10 mouse cellular contexts compared by ENCODE assay signal in the genomic region with DNA sequence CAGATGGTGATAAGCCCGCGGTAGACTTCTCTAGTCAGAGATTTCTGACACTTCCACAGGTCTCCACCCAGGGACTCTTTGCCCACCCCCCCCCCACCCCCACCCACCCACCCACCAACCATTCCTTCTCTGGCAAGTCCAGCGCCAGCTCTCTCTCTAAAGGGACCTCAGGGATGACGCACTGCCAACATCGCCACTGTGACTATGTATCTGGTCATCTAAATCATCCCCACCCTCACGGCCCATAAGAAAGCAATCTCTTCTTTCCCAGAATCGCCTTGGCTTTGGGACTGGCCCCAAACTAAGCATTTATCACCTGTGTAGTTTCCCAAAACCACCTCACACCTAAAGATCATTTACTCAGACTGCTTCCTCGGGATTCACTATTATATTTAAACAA. TPM values are rescaled to one million over a fixed set of nuclear protein-coding genes. Genes with fewer than 3 reads are reported as not detected.
DNase-seq lines count a peak whose midpoint lies in the region; ATAC-seq and TF ChIP-seq lines count a peak whose summit lies in the region.
"Had no signal": no experiment of that assay in that cellular context is flagged by ENCODE, and none has a peak within 500 bp of the region (broad histone marks: within the 10 kb centered on the region; RNA-seq: fewer than 3 reads in every experiment).

No protein-coding gene starts in this region.

- H3K27ac ChIP-seq in heart, embryonic 13.5 days (replicated peaks), result no peak overlapping the region
- no peak overlapping the region for H3K27ac ChIP-seq in lung, embryonic 16.5 days (ENCODE audit: low read length)
- H3K27ac ChIP-seq in embryonic facial prominence, embryonic 11.5 days (replicated peaks; ENCODE audit: low read depth, low read length), result no peak overlapping the region
- no peak overlapping the region for H3K27ac ChIP-seq in midbrain, embryonic 10.5 days (replicated peaks)

- peak overlapping the region; percentile 25 for H3K4me3 ChIP-seq in heart, embryonic 13.5 days
- no peak overlapping the region for H3K4me3 ChIP-seq in lung, embryonic 16.5 days (ENCODE audit: low read length)
- H3K4me3 ChIP-seq in embryonic facial prominence, embryonic 11.5 days (ENCODE audit: low read depth, low read length), result no peak overlapping the region
- H3K4me3 ChIP-seq in myocyte, result peak overlapping the region; percentile 10
- H3K4me3 ChIP-seq in midbrain, embryonic 10.5 days, result no peak overlapping the region

- peak overlapping the region; percentile 38; the same call in 1 of the 2 replicates for H3K9ac ChIP-seq in heart, embryonic 13.5 days
- no peak overlapping the region for H3K9ac ChIP-seq in lung, embryonic 16.5 days (ENCODE audit: low read length)
- H3K9ac ChIP-seq in embryonic facial prominence, embryonic 11.5 days (replicated peaks; ENCODE audit: low read length), result no peak overlapping the region

- intact Hi-C loops in heart, postnatal 10 days (cut with DNase I), result no loop called here

- H3K27me3 ChIP-seq in heart, embryonic 13.5 days (replicated peaks), result peaks cover 12% of the 10 kb centered on the region; the same call in 1 of the 2 replicates
- H3K27me3 ChIP-seq in lung, embryonic 16.5 days (ENCODE audit: control insufficient read depth, insufficient read depth, low read depth, low read length), result no peaks in the 10 kb centered on the region
- no peaks in the 10 kb centered on the region for H3K27me3 ChIP-seq in embryonic facial prominence, embryonic 11.5 days (ENCODE audit: control insufficient read depth, insufficient read depth, low read length)
- H3K27me3 ChIP-seq in myocyte (ENCODE audit: control insufficient read depth, insufficient read depth, insufficient read length), result no peaks in the 10 kb centered on the region
- H3K27me3 ChIP-seq in midbrain, embryonic 10.5 days (ENCODE audit: low read depth, poor library complexity, severe bottlenecking), result no peaks in the 10 kb centered on the region; the same call in 1 of the 2 replicates

- peaks cover 6% of the 10 kb centered on the region for H3K79me2 ChIP-seq in myocyte (ENCODE audit: control insufficient read depth, insufficient read depth)

- H3K9me3 ChIP-seq in heart, embryonic 13.5 days, result no peaks in the 10 kb centered on the region
- no peaks in the 10 kb centered on the region for H3K9me3 ChIP-seq in lung, embryonic 16.5 days (ENCODE audit: control insufficient read depth, low read length)
- no peaks in the 10 kb centered on the region for H3K9me3 ChIP-seq in embryonic facial prominence, embryonic 11.5 days (replicated peaks; ENCODE audit: control insufficient read depth, low read length)
- H3K9me3 ChIP-seq in midbrain, embryonic 10.5 days (replicated peaks), result no peaks in the 10 kb centered on the region

- no peak overlapping the region for H3ac ChIP-seq in myocyte (ENCODE audit: control insufficient read depth, insufficient read length)

- H3K4me1 ChIP-seq in heart, embryonic 13.5 days, result peaks cover 33% of the 10 kb centered on the region
- peaks cover 11% of the 10 kb centered on the region; the same call in 1 of the 2 replicates for H3K4me1 ChIP-seq in lung, embryonic 16.5 days (replicated peaks; ENCODE audit: control insufficient read depth, insufficient read depth, low read length)
- no peaks in the 10 kb centered on the region for H3K4me1 ChIP-seq in embryonic facial prominence, embryonic 11.5 days (ENCODE audit: control insufficient read depth, insufficient read depth, low read length)
- peaks cover 15% of the 10 kb centered on the region for H3K4me1 ChIP-seq in midbrain, embryonic 10.5 days

- no peak for ATAC-seq in heart, embryonic 13.5 days (ENCODE audit: extremely low read depth, insufficient number of reproducible peaks, low FRiP score, low TSS enrichment)
- ATAC-seq in lung, embryonic 16.5 days (ENCODE audit: low read depth), result no peak
- no peak for ATAC-seq in embryonic facial prominence, embryonic 11.5 days (replicated peaks; ENCODE audit: insufficient number of reproducible peaks, low FRiP score, low TSS enrichment, low read depth)
- ATAC-seq: CD4-positive, CD25-positive, alpha-beta regulatory T cell, adult 4 months had no signal

- peak overlapping the region; percentile 59 for H3K4me2 ChIP-seq in heart, embryonic 13.5 days
- H3K4me2 ChIP-seq in lung, embryonic 16.5 days (ENCODE audit: low read depth, low read length), result peak overlapping the region; percentile 25; the same call in 1 of the 2 replicates
- peak overlapping the region; percentile 19; the same call in 1 of the 2 replicates for H3K4me2 ChIP-seq in embryonic facial prominence, embryonic 11.5 days (ENCODE audit: low read depth, low read length)
- peak overlapping the region; percentile 66 for H3K4me2 ChIP-seq in myocyte (ENCODE audit: low read depth)

- no peaks in the 10 kb centered on the region for H3K36me3 ChIP-seq in heart, embryonic 13.5 days
- H3K36me3 ChIP-seq in lung, embryonic 16.5 days (ENCODE audit: control insufficient read depth, insufficient read depth, low read length), result no peaks in the 10 kb centered on the region
- H3K36me3 ChIP-seq in embryonic facial prominence, embryonic 11.5 days (replicated peaks; ENCODE audit: control insufficient read depth, insufficient read depth, low read depth, low read length), result no peaks in the 10 kb centered on the region
- H3K36me3 ChIP-seq in myocyte (ENCODE audit: control insufficient read depth, insufficient read depth), result no peaks in the 10 kb centered on the region
- no peaks in the 10 kb centered on the region for H3K36me3 ChIP-seq in midbrain, embryonic 10.5 days

- no peak for TF ChIP-seq POLR2A in myocyte (IDR thresholded peaks at IDR 0.05; ENCODE audit: insufficient read length, low read depth)

- no peak for DNase-seq in heart, postnatal 10 days
- DNase-seq in lung, postnatal 36 days, result no peak
- DNase-seq in embryonic facial prominence, embryonic 11.5 days (ENCODE audit: low spot score), result no peak
- DNase-seq in thymus, postnatal 36 days, result no peak
- DNase-seq in midbrain, embryonic 10.5 days (ENCODE audit: low spot score), result no peak
- DNase-seq: gastrocnemius, postnatal 36 days had no signal

- WGBS in heart, embryonic 13.5 days, result 57% methylated on average over 8 of the region's 8 CpGs
- WGBS in lung, embryonic 16.5 days, result 57% methylated on average over 8 of the region's 8 CpGs
- WGBS in embryonic facial prominence, embryonic 11.5 days, result 66% methylated on average over 8 of the region's 8 CpGs
- WGBS in midbrain, embryonic 10.5 days, result 83% methylated on average over 8 of the region's 8 CpGs

TF ChIP-seq in myocyte, 11 proteins besides CTCF, POLR2A, EP300 and RAD21:
- TF ChIP-seq MAX (IDR thresholded peaks at IDR 0.05; ENCODE audit: low read depth), result no peak
- TF ChIP-seq SRF (IDR thresholded peaks at IDR 0.05; ENCODE audit: control insufficient read depth, insufficient read length, low read depth), result no peak
- no peak for TF ChIP-seq CEBPB (IDR thresholded peaks at IDR 0.05; ENCODE audit: insufficient read depth, poor library complexity, severe bottlenecking)
- no peak for TF ChIP-seq TCF12 (IDR thresholded peaks at IDR 0.05; ENCODE audit: insufficient read depth, poor library complexity, severe bottlenecking)
- no peak for TF ChIP-seq MYOG (IDR thresholded peaks at IDR 0.05; ENCODE audit: control insufficient read depth in 1 of 3, insufficient read depth in 1 of 3, insufficient read length in 2 of 3, low read depth in 2 of 3)
- TF ChIP-seq TCF3 (IDR thresholded peaks at IDR 0.05; ENCODE audit: insufficient read length, low read depth), result no peak
- no peak for TF ChIP-seq MYOD1 (IDR thresholded peaks at IDR 0.05; ENCODE audit: control insufficient read depth in 1 of 3, insufficient read length in 2 of 3, low read depth in 2 of 3)
- no peak for TF ChIP-seq USF1 (IDR thresholded peaks at IDR 0.05; ENCODE audit: low read depth)

RNA-seq across cellular contexts. Expression of a gene that starts 5.9 kb away (rescaled TPM):
- 0.84 and 1.3 TPM in 2 replicates for polyA plus RNA-seq in heart, embryonic 13.5 days (2015; fragmentation: Nextera tagmentation; extraction: Ambion mirVana)
- total RNA-seq in heart, postnatal 10 days (2021), result 10 to 100 TPM in 1 of 2 experiments, 1 to 10 TPM in 1; 9.1 to 13.1 TPM
- 2.7 and 3.1 TPM in 2 replicates for polyA plus RNA-seq in lung, embryonic 16.5 days (2015; fragmentation: Nextera tagmentation; extraction: Ambion mirVana)
- polyA plus RNA-seq in embryonic facial prominence, embryonic 11.5 days (2014; fragmentation: Nextera tagmentation; extraction: Ambion mirVana), result 3.0 and 3.5 TPM in 2 replicates
- 1.6 TPM for polyA plus RNA-seq in myocyte (2012; fragmentation: generic; extraction: Trizol)
- 2.1 and 2.2 TPM in 2 replicates for polyA plus RNA-seq in midbrain, embryonic 10.5 days (2016; fragmentation: Nextera tagmentation; extraction: Ambion mirVana)

Comparison
In these comparisons a context has a peak if more than half of its experiments do, and no peak if none do; other contexts are left out.
1. H3K4me3 ChIP-seq: peak in heart, embryonic 13.5 days (single experiment) and myocyte (single experiment); none in lung, embryonic 16.5 days (single experiment), embryonic facial prominence, embryonic 11.5 days (single experiment) and midbrain, embryonic 10.5 days (single experiment).
2. Peak in every context shown above with its lines, with median percentiles within 50 percentile points of each other: H3K4me2 ChIP-seq.